Mouse (Mus musculus) T-helper 1 cell (primary cell): ENCODE results near the gene Tomm6.

Experiments
- in situ Hi-C: fragments of 300-600 bp; cut with MboI, MseI; formaldehyde crosslinking; loops from one replicate; pipeline ENCODE4 v1.15.1; 2025; ENCODE audit warnings: high pct_unique_total_duplicates

Gene Tomm6

DNA sequence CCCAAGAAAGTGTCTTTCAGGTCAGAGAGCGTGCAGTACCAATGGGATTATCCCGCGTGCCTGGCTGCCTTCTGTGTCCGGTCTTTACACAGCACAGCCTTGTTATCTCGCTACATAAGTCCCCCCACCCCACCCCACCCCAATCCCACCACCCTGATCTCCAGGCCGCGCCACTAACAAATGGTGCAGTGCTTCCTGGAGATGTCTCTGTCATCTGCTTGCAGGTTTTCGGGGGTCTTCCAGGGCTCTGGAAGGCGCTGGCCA lies at the start of gene Tomm6:
TSS of gene Tomm6 (minus strand) at position 43 of the 264 bp plus-strand sequence.
- in situ Hi-C loops, result no loop called here

DNA sequence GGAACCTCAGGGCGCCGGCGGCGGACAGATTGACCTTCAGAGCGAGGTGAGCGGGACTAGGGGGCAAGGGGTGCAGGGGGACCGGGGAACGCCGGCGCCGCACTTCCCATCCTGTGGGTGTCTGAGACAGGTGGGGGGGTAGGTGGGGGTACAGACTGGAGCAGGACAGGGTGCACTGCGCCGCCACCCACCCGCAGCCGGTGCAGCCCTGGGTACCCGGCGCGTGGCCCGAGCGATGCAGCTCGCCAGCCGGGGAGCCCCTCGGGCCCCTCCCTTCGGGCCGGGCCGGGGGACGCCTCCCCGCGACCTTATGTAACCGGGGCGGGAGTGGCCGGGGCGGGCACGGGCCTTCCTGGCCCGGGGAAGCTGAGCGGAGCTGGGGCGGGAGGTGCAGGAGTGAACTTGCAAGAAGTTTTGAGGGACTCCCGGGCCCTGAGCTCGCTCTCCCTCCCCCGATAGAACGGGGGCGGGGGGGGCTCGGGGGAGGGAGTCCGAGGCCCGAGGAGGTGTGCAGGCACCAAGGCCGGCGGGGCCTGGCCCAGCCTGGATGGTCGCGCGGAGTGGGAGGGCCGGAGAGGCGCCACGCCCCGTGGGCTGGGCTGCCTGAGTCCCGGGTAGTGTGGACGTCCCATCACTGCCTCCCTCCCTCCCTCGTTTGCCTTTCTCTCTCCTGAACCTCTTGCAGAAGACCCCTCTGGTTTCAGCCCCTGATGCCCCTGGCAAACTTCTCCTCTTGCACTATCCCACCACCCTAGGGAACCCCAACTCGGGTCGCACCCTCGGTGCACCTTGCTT lies 49.3 kb upstream of the Tomm6 start:
- in situ Hi-C loops, result no loop called here

DNA sequence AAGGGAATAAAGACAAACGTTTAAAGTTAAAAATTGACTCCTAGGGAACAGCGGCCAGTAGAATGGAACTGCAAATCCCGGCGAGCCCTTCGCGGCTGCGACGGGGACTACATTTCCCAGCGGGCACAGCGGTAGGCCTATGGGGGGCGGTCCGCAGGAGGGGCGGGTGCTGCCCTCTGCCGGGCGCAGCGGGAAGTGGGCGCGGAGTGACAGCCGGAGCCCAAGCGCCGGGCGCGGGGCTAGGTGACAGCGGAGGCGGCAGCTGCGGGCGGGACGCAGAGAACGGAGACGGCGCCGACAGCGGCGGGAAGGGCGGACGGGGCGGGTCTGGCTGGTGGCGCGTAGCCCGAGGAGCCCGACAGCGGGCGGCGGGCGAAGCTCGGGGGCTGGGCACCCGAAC lies 48.7 kb upstream of the Tomm6 start, which contains the start of gene Tfeb:
TSS of gene Tfeb (plus strand) at position 175 of the 400 bp plus-strand sequence.
- in situ Hi-C loops, result no loop called here

DNA sequence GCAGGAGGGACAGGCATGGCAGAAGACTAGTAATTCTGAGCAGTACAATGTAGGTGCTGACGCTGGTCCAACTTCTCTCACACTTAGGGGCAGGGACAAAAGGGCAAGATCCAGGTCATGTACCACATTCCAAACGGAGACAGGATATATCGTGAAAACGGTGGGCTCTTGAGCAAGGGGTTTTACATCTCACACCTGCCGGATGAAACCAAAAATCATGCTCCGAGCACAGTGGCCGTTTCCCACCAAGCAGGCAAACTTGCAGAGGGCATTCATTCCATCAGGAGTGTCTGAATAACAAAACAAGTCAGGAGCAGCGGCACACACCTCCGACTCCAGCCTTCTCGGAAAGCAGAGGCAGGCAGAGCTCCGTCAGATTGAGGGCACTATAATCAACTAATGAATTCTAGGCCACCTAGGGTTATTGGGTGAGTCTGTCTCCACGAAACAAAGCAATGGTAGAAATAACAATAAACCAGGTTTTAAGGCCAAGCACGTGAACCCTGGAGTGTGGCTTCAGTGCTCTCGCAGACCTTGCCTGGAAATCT lies 47.4 kb upstream of the Tomm6 start:
- in situ Hi-C loops, result no loop called here

DNA sequence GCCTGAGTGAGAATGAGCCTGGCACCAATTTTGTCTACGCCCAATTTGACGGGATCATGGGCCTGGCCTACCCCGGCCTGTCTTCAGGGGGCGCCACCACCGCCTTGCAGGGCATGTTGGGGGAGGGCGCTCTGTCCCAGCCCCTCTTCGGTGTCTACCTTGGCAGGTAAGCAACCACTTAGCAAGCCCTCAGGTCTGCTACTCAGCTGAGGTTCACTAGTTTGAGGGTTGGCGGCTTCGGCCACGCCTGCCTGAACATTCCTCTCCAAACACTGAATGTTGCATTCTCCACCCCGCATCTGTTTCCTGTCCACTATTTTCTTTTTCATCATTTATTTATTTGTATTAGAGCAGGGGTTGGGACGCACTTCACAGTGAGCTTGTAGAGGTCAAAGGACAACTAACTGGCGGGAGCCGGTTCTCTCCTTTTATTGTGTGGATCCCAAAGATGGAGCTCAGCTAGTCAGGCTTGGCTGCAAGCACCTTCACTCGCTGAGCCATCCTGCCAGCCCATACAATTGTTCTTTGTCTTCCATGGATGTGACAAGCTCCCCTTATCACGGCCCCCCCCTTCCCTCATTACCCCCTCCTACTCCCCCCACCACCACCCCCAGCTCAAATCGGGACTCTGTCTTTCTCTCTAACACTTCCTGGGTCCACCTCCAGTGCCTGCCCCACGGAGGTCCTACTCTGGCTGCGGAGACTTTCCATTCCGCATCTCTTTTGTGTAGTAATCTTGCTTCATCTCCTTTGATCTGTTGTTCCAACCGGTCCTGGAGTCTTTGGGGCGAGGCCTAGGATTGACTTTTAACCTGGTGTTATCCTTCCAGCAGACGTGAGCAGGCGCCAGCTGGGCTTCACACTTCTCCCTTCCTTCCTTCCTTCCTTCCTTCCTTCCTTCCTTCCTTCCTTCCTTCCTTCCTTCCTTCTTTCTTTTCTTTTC lies 42.7 kb upstream of the Tomm6 start:
- in situ Hi-C loops, result no loop called here

GRCm38 (mm10) chr17:47726566-47726965 lies 38.4 kb upstream of the Tomm6 start, which contains the start of gene Pgc:
Gene Pgc, plus strand, starts transcription at chr17:47726842.
- in situ Hi-C loops, result no loop called here

DNA sequence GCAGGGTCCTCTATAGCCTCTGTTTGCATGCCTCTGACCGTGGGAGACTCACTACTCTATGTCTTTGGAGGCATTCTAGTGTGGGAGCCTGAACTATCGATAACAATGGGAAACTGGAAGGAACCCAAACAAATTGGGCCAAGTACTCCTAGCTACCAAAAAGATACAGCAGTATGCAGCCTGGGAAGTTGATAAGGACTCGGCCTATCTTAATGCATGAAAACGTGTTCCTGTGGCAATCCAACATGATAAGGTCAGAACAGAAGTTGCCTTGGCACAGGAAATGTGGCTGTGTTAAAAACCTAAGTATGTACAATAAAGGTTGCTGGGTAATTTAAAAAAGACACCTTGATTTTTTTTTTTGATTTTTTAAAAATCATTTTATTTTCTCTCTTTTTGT lies 33.0 kb upstream of the Tomm6 start:
- in situ Hi-C loops, result no loop called here

DNA sequence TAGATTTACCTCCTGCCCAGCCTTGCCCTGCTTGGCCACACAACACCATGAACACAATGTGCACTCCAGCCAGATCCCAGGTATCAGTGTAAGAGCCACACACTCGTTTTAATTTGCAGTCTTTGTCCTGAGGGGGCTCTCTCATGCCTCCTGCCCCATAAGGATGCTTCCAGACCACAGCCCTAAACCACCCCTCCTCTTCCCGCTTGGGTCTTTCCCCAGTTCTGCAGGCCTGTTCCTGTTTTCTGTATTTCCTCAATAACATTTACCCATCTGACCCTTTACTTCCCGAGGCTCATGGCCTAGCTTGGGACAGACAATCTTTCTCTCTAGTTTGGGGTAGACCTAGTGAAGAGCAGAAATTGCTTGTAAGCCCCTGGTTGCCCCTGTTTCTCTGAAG lies 26.9 kb upstream of the Tomm6 start:
- in situ Hi-C loops, result no loop called here

- in situ Hi-C loops, result no loop called here
Observed at GRCm38 (mm10) chr17:47712889-47713571, 24.8 kb upstream of the Tomm6 start.

DNA sequence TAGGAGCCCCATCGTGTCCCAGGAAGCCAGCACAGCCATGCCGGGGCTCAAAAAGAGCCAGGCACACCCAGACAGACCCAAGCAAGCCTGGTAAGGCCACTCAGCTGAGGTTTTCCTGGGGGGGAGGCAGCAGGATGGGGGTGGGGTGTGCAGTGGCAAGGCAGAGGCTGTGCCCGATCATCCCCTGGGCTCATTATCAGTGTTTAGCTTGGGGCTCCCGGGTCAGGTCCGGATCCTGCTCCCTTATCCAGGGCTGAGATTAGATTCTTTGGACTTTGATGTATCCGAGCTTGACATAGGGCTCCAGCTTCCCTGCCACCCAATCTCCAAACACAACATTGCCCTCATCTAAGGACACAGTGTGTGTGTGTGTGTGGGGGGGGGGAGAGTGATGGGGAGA lies 23.7 kb upstream of the Tomm6 start:
- in situ Hi-C loops, result no loop called here

- in situ Hi-C loops, result no loop called here
Observed at GRCm38 (mm10) chr17:47710036-47710435, 21.9 kb upstream of the Tomm6 start.

DNA sequence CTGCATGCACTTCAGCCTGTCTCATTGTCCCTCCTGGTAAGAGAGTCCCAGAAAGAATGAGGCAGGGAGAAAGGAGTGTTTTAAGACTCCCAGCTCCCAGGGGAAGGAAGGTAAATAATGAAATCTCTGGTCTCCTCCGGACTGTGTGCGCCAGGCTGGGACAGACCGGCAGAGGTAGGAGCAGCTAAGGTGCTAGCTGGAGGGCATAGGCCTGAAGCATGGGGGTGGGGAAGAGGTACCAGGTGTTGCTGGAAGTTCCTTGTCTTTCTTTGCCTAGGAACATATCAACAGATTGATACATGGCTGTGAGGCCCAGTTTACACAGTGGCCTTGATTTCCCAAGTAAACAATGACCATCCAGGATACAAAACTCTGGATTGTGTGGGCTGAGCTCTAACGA lies 20.8 kb upstream of the Tomm6 start:
- in situ Hi-C loops, result no loop called here

DNA sequence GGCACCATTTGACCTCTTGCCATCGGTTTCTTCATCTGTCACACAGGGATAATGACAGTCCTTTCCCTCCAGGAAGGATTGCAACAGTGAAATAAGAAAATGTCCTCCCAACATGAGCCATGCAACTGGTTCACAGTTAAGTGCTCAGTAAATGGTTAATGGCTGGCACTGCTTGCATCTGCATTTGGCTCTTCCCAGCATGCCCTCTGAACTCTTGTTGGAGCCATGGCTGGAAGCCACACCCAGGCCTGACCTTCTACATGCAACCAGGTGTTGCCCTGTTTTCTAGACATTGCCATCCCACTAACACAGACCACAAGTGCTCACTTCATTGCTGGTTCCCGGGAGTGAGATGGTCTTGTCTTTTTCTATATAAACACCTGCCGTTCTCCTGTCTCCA lies 19.8 kb upstream of the Tomm6 start:
- in situ Hi-C loops, result no loop called here

DNA sequence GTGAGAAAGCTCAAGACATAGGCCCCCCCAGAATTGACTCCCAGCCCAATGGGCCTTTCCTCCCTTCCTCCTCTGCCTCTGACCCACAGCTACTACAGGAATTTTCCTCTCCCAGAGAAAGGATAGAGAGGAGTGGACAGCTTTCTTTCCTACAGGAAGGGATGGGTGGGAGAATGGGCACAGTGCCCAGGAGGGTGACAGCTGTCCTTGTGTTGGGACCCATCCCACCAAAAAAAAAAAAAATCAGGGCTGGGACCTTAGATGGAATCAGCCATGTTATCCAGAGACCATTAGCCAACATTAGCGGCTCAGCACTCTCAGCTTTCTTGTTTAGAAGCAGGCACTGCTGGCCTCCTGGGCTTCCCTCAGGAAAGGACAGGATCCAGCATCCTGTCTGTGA lies 18.0 kb upstream of the Tomm6 start:
- in situ Hi-C loops, result no loop called here

DNA sequence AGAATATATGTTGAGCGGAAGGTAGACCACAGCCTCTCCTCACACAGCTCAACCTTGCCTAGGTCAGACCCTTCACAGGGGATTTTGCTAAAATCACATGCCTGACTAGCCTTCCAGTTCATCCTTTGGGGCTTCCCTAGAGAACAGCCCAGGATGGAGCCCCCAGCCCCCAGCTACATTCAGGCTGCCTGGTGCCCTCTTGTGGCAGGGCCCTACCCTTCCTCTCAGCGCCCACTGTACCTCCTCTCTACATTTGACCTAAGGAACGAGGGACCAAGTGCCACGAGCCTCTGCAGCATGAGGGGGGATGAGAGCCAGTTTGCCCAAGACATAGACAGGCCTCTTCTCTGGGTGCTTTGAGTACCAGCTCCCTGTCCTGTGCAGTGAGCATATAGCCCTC lies 16.5 kb upstream of the Tomm6 start:
- in situ Hi-C loops, result no loop called here

- in situ Hi-C loops, result no loop called here
Observed at GRCm38 (mm10) chr17:47703556-47703955, 15.4 kb upstream of the Tomm6 start.

- in situ Hi-C loops, result no loop called here
Observed at GRCm38 (mm10) chr17:47702548-47703345, 14.6 kb upstream of the Tomm6 start.

GRCm38 (mm10) chr17:47701793-47702192 lies 13.6 kb upstream of the Tomm6 start:
- in situ Hi-C loops, result no loop called here

GRCm38 (mm10) chr17:47699055-47699454 lies 10.9 kb upstream of the Tomm6 start:
- in situ Hi-C loops, result no loop called here

GRCm38 (mm10) chr17:47698156-47698555 lies 10.0 kb upstream of the Tomm6 start:
- in situ Hi-C loops, result no loop called here

GRCm38 (mm10) chr17:47695337-47695710 lies 7.1 kb upstream of the Tomm6 start:
- in situ Hi-C loops, result no loop called here
